Mouse (Mus musculus) testis, adult 2 months (tissue): ENCODE results near the gene Wdr59.

Experiments used
- CTCF ChIP-seq: fragments of 200-500 bp; IDR thresholded peaks from 2 replicates; pipeline ENCODE4 v1.5.1; 2012; ENCODE audit warnings: low read depth, mild to moderate bottlenecking, inconsistent platforms, low read length, moderate library complexity; ENCODE audit not compliant: control insufficient read depth, insufficient read depth, insufficient replicate concordance
- POLR2A ChIP-seq: fragments of 200-500 bp; IDR thresholded peaks from 2 replicates; pipeline ENCODE4 v1.6.1; 2012; ENCODE audit warnings: low read depth, mild to moderate bottlenecking, inconsistent platforms, low read length, moderate library complexity; ENCODE audit not compliant: control insufficient read depth

GRCm38 (mm10) chr8:111527149-111527548 is 5.3 kb upstream of the Wdr59 start:
- TF ChIP-seq POLR2A = no peak
- TF ChIP-seq CTCF = no peak
